Mouse (Mus musculus): ENCODE measurements around the gene Tagap. TPM values are rescaled to one million over a fixed set of nuclear protein-coding genes. Genes with fewer than 3 reads are reported as not detected.
"Not testable (repeated sequence)": the region's sequence is repeated elsewhere in the genome, so short reads cannot be mapped to it uniquely, and the experiment has no call there.

Gene Tagap
- polyA plus RNA-seq, 1 experiment from 2014 or later: 1.4 TPM

DNA sequence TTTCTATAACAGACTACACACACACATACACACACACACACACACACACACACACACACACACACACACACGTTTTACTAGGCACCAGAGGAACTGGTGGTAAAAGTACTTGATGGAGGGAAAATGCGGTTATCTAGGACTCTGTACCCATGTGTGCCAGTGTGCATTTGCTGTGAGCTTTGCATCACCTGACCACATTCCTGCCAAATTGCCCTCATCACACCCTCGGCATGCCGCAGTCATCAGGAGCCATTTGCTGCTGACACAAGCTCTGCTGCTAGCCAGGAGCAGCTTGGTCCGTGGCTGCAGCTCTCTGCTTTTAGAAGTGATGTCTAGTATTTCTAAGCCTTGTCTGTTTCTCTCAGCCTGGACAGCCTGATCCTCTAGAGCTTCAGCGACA lies 44.0 kb downstream of the Tagap start:
- ATAC-seq (replicated peaks; ENCODE audit: low FRiP score, low TSS enrichment, low read depth): not testable (repeated sequence)

GRCm38 (mm10) chr17:7983484-7983883 lies 57.7 kb downstream of the Tagap start:
- not testable (repeated sequence) for DNase-seq (ENCODE audit: low spot score)

More for the DNA sequence above, 44.0 kb downstream of the Tagap start:
- H3K27me3 ChIP-seq (replicated peaks; ENCODE audit: control insufficient read depth, insufficient read depth, low read length); DNase-seq (ENCODE audit: low spot score); H3K9me3 ChIP-seq (ENCODE audit: control insufficient read depth, low read length); H3K4me2 ChIP-seq (ENCODE audit: low read length); H3K36me3 ChIP-seq (ENCODE audit: control insufficient read depth, insufficient read depth, low read length); H3K4me1 ChIP-seq (replicated peaks; ENCODE audit: control insufficient read depth, insufficient read depth, low read length); H3K9ac ChIP-seq (ENCODE audit: low read length); H3K27ac ChIP-seq (ENCODE audit: low read depth); H3K4me3 ChIP-seq (ENCODE audit: low read depth, low read length): not testable (repeated sequence)
- 71% methylated on average over 1 of the region's 6 CpGs for WGBS

More at GRCm38 (mm10) chr17:7983484-7983883, 57.7 kb downstream of the Tagap start:
- WGBS: 81% methylated on average over 1 of the region's 2 CpGs
- not testable (repeated sequence) for H3K27me3 ChIP-seq (replicated peaks; ENCODE audit: control insufficient read depth, insufficient read depth, low read length); H3K36me3 ChIP-seq (ENCODE audit: control insufficient read depth, insufficient read depth, low read length); ATAC-seq (replicated peaks; ENCODE audit: low FRiP score, low TSS enrichment, low read depth); H3K9me3 ChIP-seq (ENCODE audit: control insufficient read depth, low read length); H3K4me2 ChIP-seq (ENCODE audit: low read length); H3K27ac ChIP-seq (ENCODE audit: low read depth); H3K4me3 ChIP-seq (ENCODE audit: low read depth, low read length); H3K9ac ChIP-seq (ENCODE audit: low read length); H3K4me1 ChIP-seq (replicated peaks; ENCODE audit: control insufficient read depth, insufficient read depth, low read length)

Other genes starting within 250 kb of the Tagap start
- gene Fndc1, start 98.7 kb upstream of the Tagap start, polyA plus RNA-seq (2014; fragmentation: Nextera tagmentation; extraction: Ambion mirVana): 5.7 and 9.3 TPM in 2 replicates
- gene Rsph3a, start 19.6 kb downstream of the Tagap start, polyA plus RNA-seq (2014; fragmentation: Nextera tagmentation; extraction: Ambion mirVana): 50.1 and 54.5 TPM in 2 replicates
- gene Gm49673, start 221.8 kb downstream of the Tagap start, polyA plus RNA-seq (2014; fragmentation: Nextera tagmentation; extraction: Ambion mirVana): 0.28 TPM in 1 of 2 replicates, not detected in the other
- 28.3 and 35.2 TPM in 2 replicates for gene Rnaset2a, start 222.1 kb downstream of the Tagap start, polyA plus RNA-seq (2014; fragmentation: Nextera tagmentation; extraction: Ambion mirVana)
- 36.0 and 44.4 TPM in 2 replicates for gene Fgfr1op, start 239.5 kb downstream of the Tagap start, polyA plus RNA-seq (2014; fragmentation: Nextera tagmentation; extraction: Ambion mirVana)